Mouse (Mus musculus) embryo, embryonic 10 days (tissue): ENCODE results near the gene Neu1.
"Not testable (repeated sequence)": the region's sequence is repeated elsewhere in the genome, so short reads cannot be mapped to it uniquely, and the experiment has no call there.

Experiments
- DNase-seq: peaks from one replicate; pipeline ENCODE4 v3.0.0-alpha.2; 2015; ENCODE audit warnings: low spot score

The Neu1 gene

DNA sequence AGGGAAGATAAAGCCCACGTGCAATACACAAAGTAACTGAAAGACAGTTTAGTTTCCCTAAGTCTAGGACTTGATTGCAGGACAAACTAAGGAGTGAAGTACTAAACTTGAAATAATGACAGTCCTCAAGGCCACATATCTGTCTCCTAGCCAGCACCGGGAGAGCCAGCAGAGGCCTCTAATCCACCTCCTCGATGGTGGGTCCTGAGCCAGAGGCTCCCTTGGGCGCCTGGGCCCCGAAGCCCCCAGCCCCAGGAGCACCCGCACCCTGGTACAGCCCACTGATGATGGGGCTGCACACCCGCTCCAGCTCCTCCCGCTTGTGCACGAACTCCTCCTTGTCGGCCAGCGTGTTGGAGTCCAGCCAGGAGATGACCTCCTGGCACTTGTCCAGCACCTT lies 38.8 kb downstream of the Neu1 start, which contains the start of gene Gm20481:
TSS of gene Gm20481 (plus strand) at position 91 of the 400 bp plus-strand sequence.
- not testable (repeated sequence) for DNase-seq

DNA sequence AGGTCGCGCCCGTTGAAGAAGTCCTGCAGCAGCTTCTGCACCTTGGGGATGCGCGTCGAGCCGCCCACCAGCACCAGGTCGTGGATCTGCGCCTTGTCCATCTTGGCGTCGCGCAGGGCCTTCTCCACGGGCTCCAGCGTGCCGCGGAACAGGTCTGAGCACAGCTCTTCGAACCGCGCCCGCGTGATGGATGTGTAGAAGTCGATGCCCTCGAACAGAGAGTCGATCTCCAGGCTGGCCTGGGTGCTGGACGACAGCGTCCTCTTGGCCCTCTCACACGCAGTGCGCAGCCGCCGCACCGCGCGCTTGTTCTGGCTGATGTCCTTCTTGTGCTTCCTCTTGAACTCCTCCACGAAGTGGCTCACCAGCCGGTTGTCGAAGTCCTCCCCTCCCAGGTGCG lies 39.8 kb downstream of the Neu1 start:
- DNase-seq = not testable (repeated sequence)

DNA sequence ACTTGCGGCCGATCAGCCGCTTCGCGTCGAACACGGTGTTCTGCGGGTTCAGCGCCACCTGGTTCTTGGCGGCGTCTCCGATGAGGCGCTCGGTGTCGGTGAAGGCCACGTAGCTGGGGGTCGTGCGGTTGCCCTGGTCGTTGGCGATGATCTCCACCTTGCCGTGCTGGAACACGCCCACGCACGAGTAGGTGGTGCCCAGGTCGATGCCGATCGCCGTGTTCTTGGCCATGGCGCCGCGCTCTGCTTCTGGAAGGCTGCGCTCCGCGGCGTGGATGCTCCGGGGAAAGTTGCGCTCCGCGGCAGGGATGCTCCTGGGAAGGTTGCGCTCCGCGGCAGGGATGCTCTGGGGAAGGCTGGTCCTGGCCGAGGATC lies 40.6 kb downstream of the Neu1 start:
- DNase-seq = not testable (repeated sequence)

DNA sequence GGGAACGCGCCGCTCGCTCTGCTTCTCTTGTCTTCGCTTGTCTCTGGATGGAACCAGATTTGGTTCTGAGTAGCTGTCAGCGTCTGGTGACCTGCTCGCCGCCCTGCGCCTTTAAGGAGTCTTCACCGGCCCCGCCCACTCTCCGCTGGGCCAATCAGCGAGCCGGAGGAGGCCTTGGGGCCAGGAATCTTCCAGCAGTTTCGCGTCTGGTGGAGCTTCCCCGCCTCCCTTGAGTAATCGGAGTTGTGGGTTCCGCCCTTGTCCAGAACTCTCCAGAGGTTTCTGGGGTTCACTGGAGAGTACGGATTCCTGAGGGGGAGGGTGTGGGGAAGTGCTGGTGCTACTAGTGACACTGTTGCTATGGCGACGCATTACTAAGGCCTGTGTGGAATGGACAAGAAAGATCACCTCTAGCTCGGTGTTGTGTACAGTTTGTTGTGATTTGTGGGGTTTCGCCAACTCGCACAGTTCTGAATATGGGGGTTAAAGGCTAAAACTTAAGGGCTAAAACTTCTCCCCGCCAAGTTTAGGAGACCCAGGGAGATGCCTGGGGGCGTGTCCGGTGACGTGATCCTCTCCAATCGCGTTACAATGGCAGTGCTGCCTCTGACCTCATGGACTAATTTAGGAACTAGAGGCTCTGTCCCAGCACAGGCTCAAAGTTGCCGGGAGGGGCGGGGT lies 41.2 kb downstream of the Neu1 start, which contains the start of the genes Hspa1a and Hspa1l:
TSS of gene Hspa1a (minus strand) at position 88 of the 681 bp plus-strand sequence.
TSS of gene Hspa1l (plus strand) at position 635 of the 681 bp plus-strand sequence.
- peak; percentile 82 for DNase-seq

DNA sequence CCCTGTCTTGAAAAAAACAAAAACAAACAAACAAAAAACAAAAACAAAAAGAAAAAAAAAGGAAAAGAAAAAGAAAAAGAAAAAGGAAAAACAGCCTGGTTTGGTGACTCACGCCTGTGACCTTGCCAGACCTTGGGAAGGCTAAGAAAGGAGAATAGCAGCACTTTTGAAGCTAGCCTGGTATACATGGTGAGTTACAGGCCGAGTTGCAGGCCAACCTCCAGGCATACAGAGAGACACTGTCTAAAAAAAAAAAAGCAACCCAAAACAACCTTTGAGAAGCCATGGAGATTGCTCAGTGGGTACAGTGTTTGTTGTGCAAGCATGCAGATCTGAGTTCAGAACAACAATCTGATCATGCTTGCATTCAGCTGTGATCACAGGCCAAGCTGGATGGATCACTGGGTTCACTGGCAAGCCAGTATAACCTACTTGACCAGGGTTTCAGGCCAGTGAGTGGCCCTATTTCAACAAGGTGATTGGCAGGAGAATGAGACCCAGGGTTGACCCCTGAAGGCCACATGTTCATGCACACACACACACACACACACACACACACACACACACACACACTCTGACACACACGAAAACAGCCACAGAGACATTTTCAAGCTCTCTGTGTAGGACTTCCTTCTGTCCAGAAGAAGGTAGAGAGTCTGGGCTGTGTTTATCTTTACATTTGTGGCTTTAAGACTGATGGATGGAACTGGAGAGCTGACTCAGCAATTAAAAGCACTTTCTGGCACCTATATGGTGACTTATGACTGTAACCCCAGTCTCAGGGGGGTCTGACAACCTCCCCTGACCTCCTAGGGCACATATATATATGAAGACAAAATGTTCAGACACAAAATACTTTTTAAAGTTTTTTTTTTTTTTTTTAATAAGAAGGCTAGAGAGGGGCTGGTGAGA lies 44.8 kb downstream of the Neu1 start:
- no peak for DNase-seq

DNA sequence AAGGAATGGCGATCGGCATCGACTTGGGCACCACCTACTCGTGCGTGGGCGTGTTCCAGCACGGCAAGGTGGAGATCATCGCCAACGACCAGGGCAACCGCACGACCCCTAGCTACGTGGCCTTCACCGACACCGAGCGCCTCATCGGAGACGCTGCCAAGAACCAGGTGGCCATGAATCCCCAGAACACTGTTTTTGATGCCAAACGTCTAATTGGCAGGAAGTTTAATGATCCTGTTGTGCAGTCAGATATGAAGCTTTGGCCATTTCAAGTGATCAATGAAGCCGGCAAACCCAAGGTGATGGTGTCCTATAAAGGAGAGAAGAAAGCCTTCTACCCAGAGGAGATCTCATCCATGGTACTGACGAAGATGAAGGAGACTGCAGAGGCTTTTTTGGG lies 45.9 kb downstream of the Neu1 start:
- no peak for DNase-seq

DNA sequence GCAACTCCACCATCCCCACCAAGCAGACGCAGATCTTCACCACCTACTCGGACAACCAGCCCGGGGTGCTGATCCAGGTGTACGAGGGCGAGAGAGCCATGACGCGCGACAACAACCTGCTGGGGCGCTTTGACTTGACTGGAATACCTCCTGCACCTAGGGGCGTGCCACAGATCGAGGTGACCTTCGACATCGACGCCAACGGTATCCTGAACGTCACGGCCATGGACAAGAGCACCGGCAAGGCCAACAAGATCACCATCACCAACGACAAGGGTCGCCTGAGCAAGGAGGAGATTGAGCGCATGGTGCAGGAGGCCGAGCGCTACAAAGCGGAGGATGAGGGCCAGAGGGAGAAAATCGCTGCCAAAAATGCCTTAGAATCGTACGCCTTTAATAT lies 47.2 kb downstream of the Neu1 start:
- DNase-seq = no peak

DNA sequence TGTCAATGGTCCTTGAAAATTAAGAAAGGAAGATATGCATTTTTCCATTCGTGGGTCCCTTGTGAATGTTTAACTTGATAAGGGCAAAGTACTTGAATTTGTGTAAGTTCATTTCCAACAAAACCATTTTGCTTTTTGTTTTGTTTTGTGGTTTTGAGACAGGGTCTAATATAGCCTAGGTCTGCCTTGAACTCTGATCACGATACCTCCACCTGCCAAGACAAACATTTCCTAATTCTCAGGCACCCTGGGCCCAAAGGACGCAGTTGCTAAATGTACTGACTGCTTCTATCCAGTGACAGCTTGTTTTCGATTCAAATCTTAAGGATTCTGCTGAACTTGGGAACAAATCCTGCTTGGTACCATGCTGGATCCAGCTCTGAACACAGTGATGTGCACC lies 48.6 kb downstream of the Neu1 start:
- no peak for DNase-seq

DNA sequence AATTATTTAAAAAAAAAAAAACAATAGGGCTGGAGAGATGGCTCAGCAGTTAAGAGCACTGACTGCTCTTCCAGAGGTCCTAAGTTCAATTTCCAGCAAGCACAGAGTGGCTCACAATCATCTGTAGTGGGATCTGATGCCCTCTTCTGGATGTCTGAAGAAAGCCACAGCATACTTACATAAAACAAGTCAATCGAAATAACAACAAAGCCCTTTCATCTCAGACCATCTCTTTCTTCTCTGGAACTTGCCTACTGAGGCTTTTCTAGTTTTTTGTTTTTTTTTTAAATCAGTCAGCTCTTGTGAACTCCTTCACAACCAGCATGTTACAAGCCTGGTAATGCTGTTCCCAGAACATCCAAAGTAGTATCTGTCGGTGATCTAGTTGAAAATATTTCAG lies 49.6 kb downstream of the Neu1 start:
- DNase-seq = peak; percentile 81

DNA sequence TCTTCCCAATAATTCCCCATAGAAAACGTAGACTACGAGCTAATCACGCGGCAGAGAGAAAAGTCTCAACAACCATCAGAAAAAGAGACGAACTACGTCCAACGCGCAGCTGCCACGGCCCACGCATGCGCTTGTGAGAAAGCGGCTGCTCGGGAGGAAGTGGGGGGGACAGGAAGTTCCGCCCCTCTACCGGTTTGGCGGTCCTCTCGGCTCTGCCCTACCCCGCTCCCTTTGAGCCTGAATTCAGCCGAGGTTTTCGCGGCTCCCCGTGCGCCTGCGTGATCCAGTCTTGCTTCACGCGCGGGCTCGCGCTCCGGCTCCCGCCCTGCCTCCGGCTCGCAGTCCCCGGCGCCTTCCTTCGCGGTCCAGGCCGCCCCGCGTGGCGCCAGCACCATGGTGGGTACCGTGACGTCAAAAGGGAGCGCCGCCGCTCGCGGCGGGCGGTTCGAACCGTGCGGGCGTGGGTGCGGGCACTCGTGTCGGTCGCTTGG lies 50.7 kb downstream of the Neu1 start, which contains the start of gene Lsm2:
TSS of gene Lsm2 (plus strand) at position 173 of the 491 bp plus-strand sequence.
- DNase-seq = peak; percentile 97

DNA sequence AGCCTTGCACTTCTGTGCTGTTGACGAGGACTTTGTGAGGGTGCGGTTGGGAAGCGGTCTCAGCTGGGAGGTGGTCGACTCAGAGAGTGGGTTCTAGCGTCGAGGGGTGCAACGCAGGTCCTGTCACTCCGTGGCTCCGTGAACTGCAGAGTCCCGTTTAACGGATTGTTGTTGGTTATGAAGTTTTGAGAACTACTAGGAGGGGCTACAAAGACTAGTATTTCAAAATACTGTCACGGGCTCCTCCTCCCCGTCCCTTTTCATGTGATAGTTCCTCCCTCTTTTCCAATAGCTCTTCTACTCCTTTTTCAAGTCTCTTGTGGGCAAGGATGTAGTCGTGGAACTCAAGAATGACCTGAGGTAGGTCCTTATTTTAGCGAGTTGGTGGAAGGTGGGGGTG lies 51.3 kb downstream of the Neu1 start:
- DNase-seq = no peak

DNA sequence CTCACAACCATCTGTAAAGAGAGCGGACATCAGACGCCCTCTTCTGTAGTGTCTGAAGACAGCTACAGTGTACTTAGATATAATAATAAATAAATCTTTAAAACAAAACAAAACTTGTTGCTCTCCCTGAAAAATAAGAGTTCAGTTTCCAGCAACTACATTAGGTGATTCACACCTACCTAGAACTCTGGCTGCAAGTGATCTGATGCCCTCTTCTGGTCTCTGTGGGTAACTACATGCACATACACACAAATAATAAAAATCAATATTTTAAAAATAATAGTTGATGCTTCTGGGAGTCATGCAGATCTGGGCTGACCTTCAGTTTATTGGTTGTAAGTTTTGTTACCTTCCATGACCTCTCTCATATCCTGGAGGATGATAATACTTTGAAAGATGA lies 53.2 kb downstream of the Neu1 start:
- DNase-seq = peak; percentile 62
